13 mouse cellular contexts compared by ENCODE assay signal in the genomic region with DNA sequence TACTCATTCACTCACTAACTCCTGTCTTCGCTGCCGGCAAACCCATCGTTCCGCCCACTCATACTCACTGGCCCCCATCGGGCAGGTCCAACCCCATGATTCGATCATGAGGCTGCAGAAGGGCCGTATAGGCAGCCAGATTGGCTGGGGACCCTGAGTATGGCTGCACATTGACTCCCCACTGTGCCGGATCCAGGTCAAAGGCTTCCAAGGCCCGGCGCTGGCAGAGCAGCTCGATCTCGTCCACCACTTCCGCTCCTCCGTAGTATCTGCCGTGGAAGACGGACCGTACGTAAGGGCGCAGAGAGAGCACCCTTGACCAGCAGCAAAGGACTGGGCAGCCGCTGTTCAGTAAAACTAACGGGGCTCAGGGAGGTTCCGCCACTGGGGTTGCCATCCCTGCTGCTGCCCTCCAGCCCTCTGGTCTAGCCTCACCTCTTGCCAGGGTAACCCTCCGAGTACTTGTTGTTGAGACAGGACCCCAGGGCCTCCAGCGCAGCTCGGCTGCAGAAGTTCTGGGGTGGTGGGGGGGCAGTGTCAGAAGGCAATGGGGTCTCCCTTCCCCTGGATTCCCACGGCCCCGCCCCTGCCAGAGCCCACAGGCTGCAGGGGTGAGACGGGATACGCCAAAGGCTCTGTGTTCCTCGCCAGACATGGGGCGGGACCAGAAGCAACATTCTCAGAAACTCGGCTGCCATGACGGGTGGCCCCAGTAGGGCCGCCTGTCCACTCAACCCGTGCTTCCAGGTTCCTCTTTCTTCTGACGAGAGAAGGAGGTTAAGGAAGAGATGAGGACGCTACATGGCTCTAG. TPM values are rescaled to one million over a fixed set of nuclear protein-coding genes. Genes with fewer than 3 reads are reported as not detected.
DNase-seq lines count a peak whose midpoint lies in the region; ATAC-seq and TF ChIP-seq lines count a peak whose summit lies in the region.
"Had no signal": no experiment of that assay in that cellular context is flagged by ENCODE, and none has a peak within 500 bp of the region (broad histone marks: within the 10 kb centered on the region; RNA-seq: fewer than 3 reads in every experiment).

No protein-coding gene starts in this region.

- H3K36me3 ChIP-seq in heart, embryonic 12.5 days, result peaks cover 35% of the 10 kb centered on the region
- peaks cover 41% of the 10 kb centered on the region for H3K36me3 ChIP-seq in midbrain, embryonic 10.5 days
- H3K36me3 ChIP-seq in midbrain, embryonic 15.5 days (replicated peaks), result no peaks in the 10 kb centered on the region
- H3K36me3 ChIP-seq in liver, embryonic 14.5 days (replicated peaks; ENCODE audit: control insufficient read depth, insufficient read depth, low read depth), result peaks cover 36% of the 10 kb centered on the region

- ATAC-seq in heart, embryonic 12.5 days (ENCODE audit: insufficient number of reproducible peaks, low FRiP score), result no peak
- no peak for ATAC-seq in midbrain, embryonic 15.5 days (replicated peaks)
- ATAC-seq in liver, embryonic 14.5 days (ENCODE audit: insufficient read depth), result no peak

- TF ChIP-seq CTCF in liver, embryonic 14.5 days (IDR thresholded peaks at IDR 0.05; ENCODE audit: low read depth), result no peak

- no peak for DNase-seq in heart, adult 18-20 months
- no peak for DNase-seq in midbrain, embryonic 10.5 days (ENCODE audit: low spot score)
- peak; percentile 55 for DNase-seq in ZHBTc4 (ENCODE audit: low read depth, low spot score)
- no peak for DNase-seq in liver, embryonic 14.5 days (ENCODE audit: low read depth in 3 of 3, low spot score in 3 of 3)
- DNase-seq in right cerebral cortex, adult 2 months (ENCODE audit: low spot score in 2 of 2), result no peak
- DNase-seq in layer of hippocampus, adult 8-10 months (ENCODE audit: low spot score in 2 of 2), result no peak
- DNase-seq: heart, postnatal 14 days; kidney, postnatal 4 days; lung, postnatal 4 days; right cerebral cortex, postnatal 4 days had no signal

- no peak for TF ChIP-seq EP300 in liver, embryonic 14.5 days (IDR thresholded peaks at IDR 0.05; ENCODE audit: low read depth)

- 92% methylated on average over 37 of the region's 37 CpGs for WGBS in heart, embryonic 12.5 days
- WGBS in midbrain, embryonic 10.5 days, result 93% methylated on average over 37 of the region's 37 CpGs
- WGBS in midbrain, embryonic 15.5 days, result 94% methylated on average over 37 of the region's 37 CpGs
- 86% methylated on average over 37 of the region's 37 CpGs for WGBS in liver, embryonic 14.5 days (ENCODE audit: insufficient replicate concordance)

- no peak overlapping the region for H3K27ac ChIP-seq in heart, embryonic 12.5 days (ENCODE audit: poor library complexity, severe bottlenecking)
- H3K27ac ChIP-seq in midbrain, embryonic 10.5 days (replicated peaks), result peak overlapping the region; percentile 17; the same call in 1 of the 2 replicates
- H3K27ac ChIP-seq in midbrain, embryonic 15.5 days, result no peak overlapping the region
- H3K27ac ChIP-seq in liver, embryonic 14.5 days, result no peak overlapping the region
- H3K27ac ChIP-seq: neural tube, embryonic 12.5 days had no signal

- peak overlapping the region; percentile 75; the same call in 1 of the 2 replicates for H3K4me2 ChIP-seq in heart, embryonic 12.5 days
- no peak overlapping the region for H3K4me2 ChIP-seq in midbrain, embryonic 15.5 days
- peak overlapping the region; percentile 99 for H3K4me2 ChIP-seq in liver, embryonic 14.5 days (ENCODE audit: low read depth)

- no peak overlapping the region for H3K4me3 ChIP-seq in heart, embryonic 12.5 days
- H3K4me3 ChIP-seq in midbrain, embryonic 10.5 days, result no peak overlapping the region; the same call in 1 of the 2 replicates
- H3K4me3 ChIP-seq in midbrain, embryonic 15.5 days, result no peak overlapping the region
- H3K4me3 ChIP-seq in liver, embryonic 14.5 days (ENCODE audit: insufficient read depth in 1 of 2, low read depth in 2 of 2, low read length in 2 of 2), result peak overlapping the region in 1 of 2 experiments; percentile 88; a peak in 2 of 4 replicates

- H3K4me1 ChIP-seq in heart, embryonic 12.5 days (replicated peaks), result peaks cover 35% of the 10 kb centered on the region
- H3K4me1 ChIP-seq in midbrain, embryonic 10.5 days, result peaks cover 70% of the 10 kb centered on the region
- peaks cover 49% of the 10 kb centered on the region for H3K4me1 ChIP-seq in midbrain, embryonic 15.5 days
- peaks cover 13 to 30% of the 10 kb centered on the region in 2 experiments for H3K4me1 ChIP-seq in liver, embryonic 14.5 days (replicated peaks; ENCODE audit: control insufficient read depth in 2 of 2, insufficient read depth in 2 of 2, low read length in 1 of 2)

- no peaks in the 10 kb centered on the region for H3K9me3 ChIP-seq in heart, embryonic 12.5 days (replicated peaks)
- peaks cover 15% of the 10 kb centered on the region; the same call in 1 of the 2 replicates for H3K9me3 ChIP-seq in midbrain, embryonic 10.5 days (replicated peaks)
- no peaks in the 10 kb centered on the region for H3K9me3 ChIP-seq in midbrain, embryonic 15.5 days
- H3K9me3 ChIP-seq in liver, embryonic 14.5 days (ENCODE audit: control insufficient read depth, low read length), result no peaks in the 10 kb centered on the region
- H3K9me3 ChIP-seq: neural tube, embryonic 12.5 days had no signal

- H3K27me3 ChIP-seq in heart, embryonic 12.5 days (replicated peaks), result peaks cover 59% of the 10 kb centered on the region
- H3K27me3 ChIP-seq in midbrain, embryonic 10.5 days (ENCODE audit: low read depth, poor library complexity, severe bottlenecking), result peaks cover 83% of the 10 kb centered on the region
- peaks cover 12% of the 10 kb centered on the region; the same call in 1 of the 2 replicates for H3K27me3 ChIP-seq in midbrain, embryonic 15.5 days (replicated peaks)
- H3K27me3 ChIP-seq in liver, embryonic 14.5 days (ENCODE audit: control insufficient read depth, insufficient read depth, low read length), result peaks cover 18% of the 10 kb centered on the region

- H3K9ac ChIP-seq in heart, embryonic 12.5 days, result no peak overlapping the region
- no peak overlapping the region for H3K9ac ChIP-seq in midbrain, embryonic 15.5 days
- peak overlapping the region; percentile 87; the same call in 1 of the 2 replicates for H3K9ac ChIP-seq in liver, embryonic 14.5 days (replicated peaks)
- H3K9ac ChIP-seq: neural tube, embryonic 12.5 days had no signal

RNA-seq across cellular contexts. Expression of gene Shmt2, which starts 2.1 kb away (rescaled TPM):
- polyA plus RNA-seq in heart, embryonic 12.5 days (2016; fragmentation: Nextera tagmentation; extraction: Ambion mirVana), result 80.4 and 83.8 TPM in 2 replicates
- total RNA-seq in heart, adult 18-20 months (2021), result 10 to 100 TPM; 39.3 to 44.7 TPM
- polyA plus RNA-seq in midbrain, embryonic 10.5 days (2016; fragmentation: Nextera tagmentation; extraction: Ambion mirVana), result 107 and 121 TPM in 2 replicates
- polyA plus RNA-seq in midbrain, embryonic 15.5 days (2015; fragmentation: Nextera tagmentation; extraction: Ambion mirVana), result 49.4 and 50.7 TPM in 2 replicates
- polyA plus RNA-seq in liver, embryonic 14.5 days (2012; rRNA removed), result 81.0 and 88.6 TPM in 2 replicates
- 82.7 and 88.2 TPM in 2 replicates for polyA plus RNA-seq in liver, embryonic 14.5 days (2014; fragmentation: Nextera tagmentation; extraction: Ambion mirVana)
- 10 to 100 TPM; 21.7 to 31.3 (median 29.1) TPM for total RNA-seq in layer of hippocampus, adult 8-10 months (2022)

RNA-seq across cellular contexts. Expression of gene Ndufa4l2, which starts 5.3 kb away (rescaled TPM):
- polyA plus RNA-seq in heart, embryonic 12.5 days (2016; fragmentation: Nextera tagmentation; extraction: Ambion mirVana), result 19.5 and 24.4 TPM in 2 replicates
- 10 to 100 TPM; 23.9 to 27.0 TPM for total RNA-seq in heart, adult 18-20 months (2021)
- polyA plus RNA-seq in midbrain, embryonic 10.5 days (2016; fragmentation: Nextera tagmentation; extraction: Ambion mirVana), result 5.2 and 5.8 TPM in 2 replicates
- polyA plus RNA-seq in midbrain, embryonic 15.5 days (2015; fragmentation: Nextera tagmentation; extraction: Ambion mirVana), result 22.1 and 23.1 TPM in 2 replicates
- 2.1 and 3.6 TPM in 2 replicates for polyA plus RNA-seq in liver, embryonic 14.5 days (2012; rRNA removed)
- polyA plus RNA-seq in liver, embryonic 14.5 days (2014; fragmentation: Nextera tagmentation; extraction: Ambion mirVana), result 2.0 and 5.8 TPM in 2 replicates
- 1 to 10 TPM; 2.9 to 4.4 (median 3.6) TPM for total RNA-seq in layer of hippocampus, adult 8-10 months (2022)

RNA-seq across cellular contexts. Expression of gene Nxph4, which starts 14.3 kb away (rescaled TPM):
- polyA plus RNA-seq in heart, embryonic 12.5 days (2016; fragmentation: Nextera tagmentation; extraction: Ambion mirVana), result 0.33 and 0.65 TPM in 2 replicates
- total RNA-seq in heart, adult 18-20 months (2021), result under 1 TPM; 0.35 to 0.39 TPM
- 19.4 and 27.2 TPM in 2 replicates for polyA plus RNA-seq in midbrain, embryonic 10.5 days (2016; fragmentation: Nextera tagmentation; extraction: Ambion mirVana)
- 93.7 and 114 TPM in 2 replicates for polyA plus RNA-seq in midbrain, embryonic 15.5 days (2015; fragmentation: Nextera tagmentation; extraction: Ambion mirVana)
- polyA plus RNA-seq in liver, embryonic 14.5 days (2012; rRNA removed), result not detected in 2 replicates
- 0.13 TPM in 1 of 2 replicates, not detected in the other for polyA plus RNA-seq in liver, embryonic 14.5 days (2014; fragmentation: Nextera tagmentation; extraction: Ambion mirVana)
- total RNA-seq in layer of hippocampus, adult 8-10 months (2022), result 1 to 10 TPM; 1.9 to 2.7 (median 2.3) TPM

RNA-seq across cellular contexts. Expression of gene Stac3, which starts 18.6 kb away (rescaled TPM):
- 0.50 and 1.1 TPM in 2 replicates for polyA plus RNA-seq in heart, embryonic 12.5 days (2016; fragmentation: Nextera tagmentation; extraction: Ambion mirVana)
- total RNA-seq in heart, adult 18-20 months (2021), result under 1 TPM; 0.37 to 0.54 TPM
- 0.52 and 0.62 TPM in 2 replicates for polyA plus RNA-seq in midbrain, embryonic 10.5 days (2016; fragmentation: Nextera tagmentation; extraction: Ambion mirVana)
- 1.4 and 2.4 TPM in 2 replicates for polyA plus RNA-seq in midbrain, embryonic 15.5 days (2015; fragmentation: Nextera tagmentation; extraction: Ambion mirVana)
- 0.16 and 0.37 TPM in 2 replicates for polyA plus RNA-seq in liver, embryonic 14.5 days (2012; rRNA removed)
- not detected in 2 replicates for polyA plus RNA-seq in liver, embryonic 14.5 days (2014; fragmentation: Nextera tagmentation; extraction: Ambion mirVana)
- total RNA-seq in layer of hippocampus, adult 8-10 months (2022), result 1 to 10 TPM; 2.1 to 3.5 (median 2.8) TPM

Comparison
In these comparisons a context has a peak if more than half of its experiments do, and no peak if none do; other contexts are left out.
1. RNA of gene Nxph4, which starts 14.3 kb away (polyA plus RNA-seq): 93.7 to 114 TPM in midbrain, embryonic 15.5 days and 19.4 to 27.2 TPM in midbrain, embryonic 10.5 days; 0.33 to 0.65 TPM in heart, embryonic 12.5 days and 0.13 TPM in liver, embryonic 14.5 days; every median in the first group is over 10 times any median in the second.